Mouse (Mus musculus) stomach, embryonic 16.5 days (tissue): Measurements from ENCODE around the gene Chst7. TPM values are rescaled to one million over a fixed set of nuclear protein-coding genes. Genes with fewer than 3 reads are reported as not detected.

ENCODE experiments used
- ATAC-seq: fragments of 200-750 bp; cut with Nextera tagmentation; 2 replicates; pipeline ENCODE4 v1.8.0; 2017; ENCODE audit warnings: moderate number of reproducible peaks, moderate TSS enrichment; ENCODE audit not compliant: insufficient read depth, low FRiP score
- H3K27ac ChIP-seq: fragments of 300-500 bp; sonication (generic); 2 replicates; pipeline ENCODE4 v1.5.1; 2014; ENCODE audit warnings: low read length
- H3K27me3 ChIP-seq: fragments of 300-500 bp; sonication (generic); 2 replicates; pipeline ENCODE4 v1.6.1; 2014; ENCODE audit warnings: low read length, control low read depth, mixed read lengths; ENCODE audit not compliant: control insufficient read depth, insufficient read depth
- H3K36me3 ChIP-seq: fragments of 300-500 bp; sonication (generic); 2 replicates; pipeline ENCODE4 v1.6.1; 2014; ENCODE audit warnings: low read length; ENCODE audit not compliant: control insufficient read depth, insufficient read depth
- H3K4me1 ChIP-seq: fragments of 300-500 bp; sonication (generic); 2 replicates; pipeline ENCODE4 v1.6.1; 2014; ENCODE audit warnings: low read length, control low read depth, mixed read lengths; ENCODE audit not compliant: control insufficient read depth, insufficient read depth
- H3K4me2 ChIP-seq: fragments of 300-500 bp; sonication (generic); 2 replicates; pipeline ENCODE4 v1.6.1; 2014; ENCODE audit warnings: low read depth, low read length, mixed read lengths
- H3K4me3 ChIP-seq: fragments of 300-500 bp; sonication (generic); replicated peaks from 2 replicates; pipeline ENCODE4 v1.5.1; 2014; ENCODE audit warnings: mild to moderate bottlenecking, low read length
- H3K9ac ChIP-seq: fragments of 300-500 bp; sonication (generic); 2 replicates; pipeline ENCODE4 v1.6.1; 2014; ENCODE audit warnings: low read length
- H3K9me3 ChIP-seq: fragments of 300-500 bp; sonication (generic); replicated peaks from 2 replicates; pipeline ENCODE4 v1.6.1; 2016; ENCODE audit warnings: low read length, control low read depth; ENCODE audit not compliant: control insufficient read depth
- WGBS: fragments of 180-500 bp; shearing (Covaris S2); extraction: QIAGEN DNeasy Blood & Tissue Kit; methylation state at CpG from one replicate; pipeline ENCODE4 v1.1.7; 2014; 5-methylcytosine and 5-hydroxymethylcytosine counted together
- polyA plus RNA-seq: library from polyadenylated mRNA; unstranded; fragments of >200 nt; fragmentation: Nextera tagmentation; extraction: Ambion mirVana; gene quantifications from 2 replicates; pipeline ENCODE4 v1.2.1, GENCODE M21; 2015

Chst7 gene
- polyA plus RNA-seq, 1 experiment from 2014 or later, result 4.0 TPM

GRCm38 (mm10) chrX:20125481-20125880 is 66.1 kb downstream of the Chst7 start:
- Histone ChIP-seq H3K4me2 (no peak overlapping the region), H3K36me3 (no peaks in the 10 kb centered on the region), H3K4me3 (no peak overlapping the region), H3K4me1 (no peaks in the 10 kb centered on the region), H3K9me3 (no peaks in the 10 kb centered on the region), H3K27ac (no peak overlapping the region), H3K9ac (no peak overlapping the region), H3K27me3 (no peaks in the 10 kb centered on the region)
- no peak for ATAC-seq
- 56% methylated on average over 2 of the region's 2 CpGs for WGBS

GRCm38 (mm10) chrX:20128951-20129350 is 69.6 kb downstream of the Chst7 start:
- Histone ChIP-seq H3K4me1 (no peaks in the 10 kb centered on the region), H3K27ac (no peak overlapping the region), H3K36me3 (no peaks in the 10 kb centered on the region), H3K4me3 (no peak overlapping the region), H3K9ac (no peak overlapping the region), H3K27me3 (no peaks in the 10 kb centered on the region), H3K9me3 (no peaks in the 10 kb centered on the region), H3K4me2 (no peak overlapping the region)
- no peak for ATAC-seq

- Histone ChIP-seq H3K27ac (no peak overlapping the region), H3K4me1 (no peaks in the 10 kb centered on the region), H3K4me2 (no peak overlapping the region), H3K27me3 (no peaks in the 10 kb centered on the region), H3K4me3 (no peak overlapping the region), H3K36me3 (no peaks in the 10 kb centered on the region), H3K9ac (no peak overlapping the region), H3K9me3 (no peaks in the 10 kb centered on the region)
- 77% methylated on average over 1 of the region's 1 CpGs for WGBS
- no peak for ATAC-seq
Measured at GRCm38 (mm10) chrX:20129466-20129865, 70.1 kb downstream of the Chst7 start.

Other genes starting within 250 kb of the Chst7 start
- gene Slc9a7, start 232.2 kb downstream of the Chst7 start, polyA plus RNA-seq, result 0.59 and 0.70 TPM in 2 replicates